ENCODE assay signal across 21 mouse cellular contexts in the genomic region with DNA sequence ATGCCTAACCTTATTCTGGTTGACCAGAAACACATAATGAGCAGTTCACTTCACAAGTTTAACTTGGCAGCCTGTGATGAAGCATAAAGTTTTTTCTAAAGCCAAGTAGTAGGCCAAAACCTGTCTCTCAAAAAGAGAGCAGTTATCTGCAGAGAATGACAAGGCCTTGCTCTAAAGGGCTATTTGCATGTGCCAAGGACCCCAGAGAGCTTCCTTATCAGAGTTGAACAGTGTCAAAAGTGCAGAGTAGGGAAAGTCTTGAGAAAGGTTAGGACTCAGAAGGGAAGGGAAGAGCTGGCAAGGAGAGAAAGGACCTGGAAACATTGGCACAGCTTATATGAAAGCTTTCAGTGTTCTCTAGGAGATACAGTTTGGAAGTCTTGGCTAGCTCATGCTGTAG. TPM values are rescaled to one million over a fixed set of nuclear protein-coding genes. Genes with fewer than 3 reads are reported as not detected.
DNase-seq lines count a peak whose midpoint lies in the region; ATAC-seq and TF ChIP-seq lines count a peak whose summit lies in the region.
"Had no signal": no experiment of that assay in that cellular context is flagged by ENCODE, and none has a peak within 500 bp of the region (broad histone marks: within the 10 kb centered on the region; RNA-seq: fewer than 3 reads in every experiment).

No protein-coding gene starts in this region.

- H3K4me1 ChIP-seq in liver, embryonic 12.5 days: peaks cover 16% of the 10 kb centered on the region
- H3K4me1 ChIP-seq in liver, embryonic 14.5 days (replicated peaks; ENCODE audit: control insufficient read depth in 2 of 2, insufficient read depth in 2 of 2, low read length in 1 of 2): peaks cover 6 to 7% of the 10 kb centered on the region in 2 experiments; a peak in 1 of 4 replicates
- H3K4me1 ChIP-seq: embryonic facial prominence, embryonic 12.5 days; embryonic facial prominence, embryonic 15.5 days; forebrain, embryonic 12.5 days; forebrain, embryonic 15.5 days; hindbrain, embryonic 12.5 days; hindbrain, embryonic 15.5 days had no signal

- H3K4me3 ChIP-seq in liver, embryonic 12.5 days: no peak overlapping the region
- H3K4me3 ChIP-seq in liver, embryonic 14.5 days (ENCODE audit: insufficient read depth in 1 of 2, low read depth in 2 of 2, low read length in 2 of 2): no peak overlapping the region
- H3K4me3 ChIP-seq: embryonic facial prominence, embryonic 12.5 days; embryonic facial prominence, embryonic 15.5 days; forebrain, embryonic 12.5 days; forebrain, embryonic 15.5 days; hindbrain, embryonic 12.5 days; hindbrain, embryonic 15.5 days had no signal

- no peak overlapping the region for H3K4me2 ChIP-seq in liver, embryonic 12.5 days
- no peak overlapping the region for H3K4me2 ChIP-seq in liver, embryonic 14.5 days (ENCODE audit: low read depth)
- H3K4me2 ChIP-seq: embryonic facial prominence, embryonic 12.5 days; embryonic facial prominence, embryonic 15.5 days; forebrain, embryonic 12.5 days; forebrain, embryonic 15.5 days; heart, embryonic 11.5 days; hindbrain, embryonic 12.5 days; hindbrain, embryonic 15.5 days had no signal

- peak; percentile 76 for ATAC-seq in liver, embryonic 12.5 days
- peak; percentile 67; the same call in 1 of the 2 replicates for ATAC-seq in liver, embryonic 14.5 days (ENCODE audit: insufficient read depth)
- ATAC-seq in megakaryocyte progenitor cell, adult 5-6 weeks (replicated peaks; ENCODE audit: poor library complexity): peak; percentile 74
- ATAC-seq: forebrain, embryonic 15.5 days; Patski had no signal

- no peak for DNase-seq in liver
- peak in 1 of 3 experiments; percentile 13 for DNase-seq in liver, embryonic 14.5 days (ENCODE audit: low read depth in 3 of 3, low spot score in 3 of 3)
- DNase-seq in B cell, adult 2 months: no peak
- DNase-seq in spleen, adult 18-20 months: no peak
- no peak for DNase-seq in gastrocnemius, postnatal 25 days
- DNase-seq: adrenal gland, postnatal 10 days; adrenal gland, postnatal 36 days; cerebellum, adult 18-20 months; cerebellum, adult 9-10 months; cerebellum, postnatal 25 days; gastrocnemius, postnatal 36 days had no signal

- no peaks in the 10 kb centered on the region for H3K9me3 ChIP-seq in liver, embryonic 12.5 days (replicated peaks)
- H3K9me3 ChIP-seq in liver, embryonic 14.5 days (ENCODE audit: control insufficient read depth, low read length): no peaks in the 10 kb centered on the region
- H3K9me3 ChIP-seq: embryonic facial prominence, embryonic 12.5 days; embryonic facial prominence, embryonic 15.5 days; forebrain, embryonic 12.5 days; forebrain, embryonic 15.5 days; hindbrain, embryonic 12.5 days; hindbrain, embryonic 15.5 days had no signal

- H3K27ac ChIP-seq in liver, embryonic 12.5 days: no peak overlapping the region
- no peak overlapping the region for H3K27ac ChIP-seq in liver, embryonic 14.5 days
- H3K27ac ChIP-seq: embryonic facial prominence, embryonic 12.5 days; embryonic facial prominence, embryonic 15.5 days; forebrain, embryonic 12.5 days; forebrain, embryonic 15.5 days; hindbrain, embryonic 12.5 days; hindbrain, embryonic 15.5 days had no signal

- peak; percentile 14; the same call in 1 of the 2 replicates for TF ChIP-seq EP300 in liver, embryonic 14.5 days (IDR thresholded peaks at IDR 0.05; ENCODE audit: low read depth)

- H3K27me3 ChIP-seq in liver, embryonic 12.5 days (replicated peaks): no peaks in the 10 kb centered on the region
- H3K27me3 ChIP-seq in liver, embryonic 14.5 days (ENCODE audit: control insufficient read depth, insufficient read depth, low read length): no peaks in the 10 kb centered on the region
- H3K27me3 ChIP-seq: embryonic facial prominence, embryonic 12.5 days; embryonic facial prominence, embryonic 15.5 days; forebrain, embryonic 12.5 days; forebrain, embryonic 15.5 days; hindbrain, embryonic 12.5 days; hindbrain, embryonic 15.5 days; Patski had no signal

- peak overlapping the region; percentile 35; the same call in 1 of the 2 replicates for H3K9ac ChIP-seq in liver, embryonic 12.5 days
- H3K9ac ChIP-seq in liver, embryonic 14.5 days (replicated peaks): no peak overlapping the region
- H3K9ac ChIP-seq: embryonic facial prominence, embryonic 12.5 days; embryonic facial prominence, embryonic 15.5 days; forebrain, embryonic 12.5 days; forebrain, embryonic 15.5 days; hindbrain, embryonic 12.5 days; hindbrain, embryonic 15.5 days had no signal

- H3K36me3 ChIP-seq in liver, embryonic 12.5 days: peaks cover 4% of the 10 kb centered on the region; the same call in 1 of the 2 replicates
- H3K36me3 ChIP-seq in liver, embryonic 14.5 days (replicated peaks; ENCODE audit: control insufficient read depth, insufficient read depth, low read depth): no peaks in the 10 kb centered on the region
- H3K36me3 ChIP-seq: embryonic facial prominence, embryonic 12.5 days; embryonic facial prominence, embryonic 15.5 days; forebrain, embryonic 12.5 days; forebrain, embryonic 15.5 days; hindbrain, embryonic 12.5 days; hindbrain, embryonic 15.5 days had no signal

- TF ChIP-seq CTCF in liver, embryonic 14.5 days (IDR thresholded peaks at IDR 0.05; ENCODE audit: low read depth): no peak

RNA-seq across cellular contexts. Expression of a gene that starts 29.4 kb away (rescaled TPM):
- polyA plus RNA-seq in liver, embryonic 12.5 days (2016; fragmentation: Nextera tagmentation; extraction: Ambion mirVana): 48.3 and 49.4 TPM in 2 replicates
- polyA plus RNA-seq in liver, embryonic 14.5 days (2012; rRNA removed): 8.0 and 12.3 TPM in 2 replicates
- 38.4 and 40.9 TPM in 2 replicates for polyA plus RNA-seq in liver, embryonic 14.5 days (2014; fragmentation: Nextera tagmentation; extraction: Ambion mirVana)
- 13.3 and 15.4 TPM in 2 replicates for total RNA-seq in megakaryocyte progenitor cell, adult 5-6 weeks (2015)
- 9.6 and 12.3 TPM in 2 replicates for total RNA-seq in megakaryocyte progenitor cell, adult 5-6 weeks (2017)
- 10 to 100 TPM; 12.8 to 16.1 TPM for total RNA-seq in gastrocnemius, postnatal 25 days (2021)

RNA-seq across cellular contexts. Expression of a gene that starts 32.7 kb away (rescaled TPM):
- 0.13 and 0.43 TPM in 2 replicates for polyA plus RNA-seq in liver, embryonic 12.5 days (2016; fragmentation: Nextera tagmentation; extraction: Ambion mirVana)
- 0.22 and 0.26 TPM in 2 replicates for polyA plus RNA-seq in liver, embryonic 14.5 days (2012; rRNA removed)
- 0.05 and 0.16 TPM in 2 replicates for polyA plus RNA-seq in liver, embryonic 14.5 days (2014; fragmentation: Nextera tagmentation; extraction: Ambion mirVana)
- total RNA-seq in megakaryocyte progenitor cell, adult 5-6 weeks (2015): 2.3 TPM in 2 replicates
- 5.4 TPM in 2 replicates for total RNA-seq in megakaryocyte progenitor cell, adult 5-6 weeks (2017)
- 10 to 100 TPM; 58.6 to 69.4 TPM for total RNA-seq in gastrocnemius, postnatal 25 days (2021)

Comparison
In these comparisons a context has a peak if more than half of its experiments do, and no peak if none do; other contexts are left out.
1. RNA of a gene that starts 32.7 kb away (total RNA-seq): 58.6 to 69.4 TPM in gastrocnemius, postnatal 25 days; 2.3 to 5.4 TPM in megakaryocyte progenitor cell, adult 5-6 weeks; every median in the first group is over 4 times any median in the second.
2. Peak in every context shown above with its lines, with median percentiles within 50 percentile points of each other: ATAC-seq.